Mouse (Mus musculus) kidney, postnatal 14 days (tissue): ENCODE results near the gene Trpv5.

Experiments
- DNase-seq: peaks from one replicate; pipeline ENCODE4 v3.0.0; 2022; ENCODE audit warnings: mixed read lengths

Trpv5 gene

GRCm38 (mm10) chr6:41637927-41638506 is 42.6 kb downstream of the Trpv5 start:
- DNase-seq, result no peak

GRCm38 (mm10) chr6:41637393-41637792 is 43.2 kb downstream of the Trpv5 start:
- no peak for DNase-seq

GRCm38 (mm10) chr6:41636178-41636577 is 44.4 kb downstream of the Trpv5 start, which contains the start of gene Trpv6:
Gene Trpv6, minus strand, starts transcription at chr6:41636405.
- no peak for DNase-seq

- no peak for DNase-seq
These were observed 45.4 kb downstream of the Trpv5 start for GRCm38 (mm10) chr6:41635211-41635610.

- DNase-seq, result no peak
These were observed 49.0 kb downstream of the Trpv5 start for GRCm38 (mm10) chr6:41631549-41631948.

GRCm38 (mm10) chr6:41630791-41631190 is 49.8 kb downstream of the Trpv5 start:
- no peak for DNase-seq

- DNase-seq, result no peak
These were observed 52.4 kb downstream of the Trpv5 start for GRCm38 (mm10) chr6:41628180-41628579.

GRCm38 (mm10) chr6:41622661-41623060 is 57.9 kb downstream of the Trpv5 start:
- no peak for DNase-seq

GRCm38 (mm10) chr6:41621241-41621990 is 59.2 kb downstream of the Trpv5 start:
- DNase-seq, result no peak

GRCm38 (mm10) chr6:41620173-41620798 is 60.3 kb downstream of the Trpv5 start:
- DNase-seq, result no peak

- DNase-seq, result no peak
These were observed 72.9 kb downstream of the Trpv5 start for GRCm38 (mm10) chr6:41607637-41608036.

- DNase-seq, result peak; percentile 37
These were observed 74.4 kb downstream of the Trpv5 start for GRCm38 (mm10) chr6:41606214-41606613.

GRCm38 (mm10) chr6:41605794-41606104 is 74.8 kb downstream of the Trpv5 start:
- no peak for DNase-seq

GRCm38 (mm10) chr6:41605061-41605793 is 75.3 kb downstream of the Trpv5 start, which contains the start of gene Ephb6:
Gene Ephb6, plus strand, starts transcription at chr6:41605482.
- DNase-seq, result peak; percentile 77

GRCm38 (mm10) chr6:41604401-41605050 is 76.0 kb downstream of the Trpv5 start:
- peak; percentile 40 for DNase-seq
